Mouse (Mus musculus) embryonic fibroblast, embryonic 13.5 days (primary cell): ENCODE measurements at regions not wholly inside any gene's neighbourhood (a gene's known extent, or its start where the extent isn't known, plus 50 kb on each side); places are given as distances from the start of the nearest gene placed in this dataset.

Experiments
- CTCF ChIP-seq: IDR thresholded peaks from 2 replicates; pipeline ENCODE4 v1.5.1; 2011; ENCODE audit warnings: mild to moderate bottlenecking, control low read depth, low read length, moderate library complexity, borderline replicate concordance; ENCODE audit not compliant: insufficient read depth
- POLR2A ChIP-seq: IDR thresholded peaks from 2 replicates; pipeline ENCODE4 v1.6.1; 2011; ENCODE audit warnings: low read depth, mild to moderate bottlenecking, control low read depth, low read length, moderate library complexity

- no peak for TF ChIP-seq CTCF
- TF ChIP-seq POLR2A, result no peak
Measured at GRCm38 (mm10) chr8:36396493-36396892, 596.9 kb upstream of the AI429214 start.
